Mouse (Mus musculus) olfactory bulb, adult 2 months (tissue): ENCODE results near the gene Hmg20b. TPM values are rescaled to one million over a fixed set of nuclear protein-coding genes. Genes with fewer than 3 reads are reported as not detected.

Source experiments
- H3K27ac ChIP-seq: fragments of 200-500 bp; 2 replicates; pipeline ENCODE4 v1.5.1; 2012; ENCODE audit warnings: low read depth, low read length; ENCODE audit not compliant: insufficient read depth
- H3K4me1 ChIP-seq: fragments of 200-500 bp; 2 replicates; pipeline ENCODE4 v1.6.1; 2012; ENCODE audit warnings: low read length; ENCODE audit not compliant: control insufficient read depth, insufficient read depth
- H3K4me3 ChIP-seq: fragments of 200-500 bp; 2 replicates; pipeline ENCODE4 v1.5.1; 2012; ENCODE audit warnings: mild to moderate bottlenecking, low read depth, low read length, moderate library complexity; ENCODE audit not compliant: insufficient read depth
- CTCF ChIP-seq: fragments of 200-500 bp; IDR thresholded peaks from 2 replicates; pipeline ENCODE4 v1.5.1; 2012; ENCODE audit warnings: low read depth, mild to moderate bottlenecking, low read length, moderate library complexity; ENCODE audit not compliant: insufficient read depth
- POLR2A ChIP-seq: fragments of 200-500 bp; IDR thresholded peaks from 2 replicates; pipeline ENCODE4 v1.6.1; 2012; ENCODE audit warnings: mild to moderate bottlenecking, low read depth, low read length, moderate library complexity; ENCODE audit not compliant: insufficient read depth
- WGBS: fragments of 180-500 bp; shearing (Covaris S2); methylation state at CpG from one replicate; pipeline ENCODE4 v1.1.7; 2018; 5-methylcytosine and 5-hydroxymethylcytosine counted together
- polyA plus RNA-seq: library from polyadenylated mRNA; stranded (reverse); fragments of >200 nt; gene quantifications from 2 replicates; pipeline ENCODE4 v1.2.4, GENCODE M21; 2012; ENCODE audit warnings: low replicate concordance; ENCODE audit not compliant: missing spikeins, insufficient read depth, insufficient read length

Gene Hmg20b
- polyA plus RNA-seq, 1 experiment, result not detected

DNA sequence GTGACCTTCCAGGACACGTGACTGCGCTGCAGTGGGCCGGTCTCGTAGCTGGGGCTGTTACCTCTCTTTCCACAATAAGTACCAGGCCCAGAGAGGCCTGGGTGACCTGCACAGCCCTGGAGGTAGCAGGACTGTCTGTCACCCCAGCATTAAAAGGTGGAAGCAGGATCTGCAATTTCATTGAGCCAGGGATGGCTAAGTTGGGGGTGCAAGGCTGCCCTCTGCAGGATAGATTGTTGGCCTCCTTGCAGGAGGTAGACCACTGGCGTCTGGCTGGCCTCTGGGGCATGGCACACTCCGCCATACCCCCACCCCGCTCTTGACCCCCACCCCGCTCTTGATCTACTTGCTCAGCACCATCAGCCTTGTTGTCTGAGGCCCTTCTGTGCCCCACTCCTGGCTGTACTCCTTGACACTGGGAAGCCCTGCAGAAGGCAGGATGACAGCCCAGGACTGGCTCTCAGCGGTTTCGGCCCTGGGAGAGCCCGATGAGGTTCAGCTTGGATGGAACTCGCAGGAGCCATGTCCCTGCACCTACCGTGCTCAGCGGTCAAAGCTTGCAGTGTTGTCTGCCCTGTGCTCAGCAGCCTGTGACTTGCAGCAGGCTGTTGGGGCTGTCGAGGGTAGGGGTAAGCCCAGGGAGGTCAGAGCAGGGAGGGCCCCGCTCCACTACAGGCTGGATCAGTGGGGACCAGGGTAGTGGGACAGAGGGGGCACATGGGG is 33.8 kb downstream of the Hmg20b start:
- 49% methylated on average over 16 of the region's 16 CpGs for WGBS
- no peak overlapping the region for H3K27ac ChIP-seq
- peaks cover 19% of the 10 kb centered on the region for H3K4me1 ChIP-seq
- H3K4me3 ChIP-seq, result no peak overlapping the region
- TF ChIP-seq POLR2A, result no peak
- TF ChIP-seq CTCF, result no peak

DNA sequence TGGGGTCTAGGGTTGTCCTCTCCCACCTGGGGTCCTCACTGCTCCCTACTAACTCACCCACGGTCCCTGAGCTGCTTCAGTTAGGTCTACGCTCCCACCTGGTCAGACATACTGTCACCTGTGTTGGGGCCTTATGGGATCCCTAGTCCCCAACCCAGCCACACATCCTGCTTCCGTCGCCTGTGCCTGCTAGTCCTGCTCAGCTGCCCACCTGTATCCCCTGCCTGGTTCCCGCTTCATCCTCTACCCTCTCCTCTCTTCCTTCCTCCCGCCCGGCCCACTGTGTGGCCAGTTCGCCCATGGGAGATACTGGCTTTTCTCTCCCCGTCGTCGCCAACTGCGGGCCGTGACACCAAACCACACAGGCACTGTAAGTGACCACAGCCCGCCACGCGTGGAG is 34.7 kb downstream of the Hmg20b start:
- 93% methylated on average over 16 of the region's 16 CpGs for WGBS
- Histone ChIP-seq H3K27ac (no peak overlapping the region), H3K4me3 (no peak overlapping the region), H3K4me1 (peaks cover 19% of the 10 kb centered on the region)
- TF ChIP-seq CTCF (no peak), POLR2A (no peak)

- peaks cover 7% of the 10 kb centered on the region; the same call in 1 of the 2 replicates for H3K4me1 ChIP-seq
- H3K27ac ChIP-seq, result no peak overlapping the region
- 80% methylated on average over 7 of the region's 7 CpGs for WGBS
- H3K4me3 ChIP-seq, result no peak overlapping the region
- TF ChIP-seq CTCF, result no peak
- no peak for TF ChIP-seq POLR2A
Observed at GRCm38 (mm10) chr10:81314201-81314600, 36.1 kb downstream of the Hmg20b start.

DNA sequence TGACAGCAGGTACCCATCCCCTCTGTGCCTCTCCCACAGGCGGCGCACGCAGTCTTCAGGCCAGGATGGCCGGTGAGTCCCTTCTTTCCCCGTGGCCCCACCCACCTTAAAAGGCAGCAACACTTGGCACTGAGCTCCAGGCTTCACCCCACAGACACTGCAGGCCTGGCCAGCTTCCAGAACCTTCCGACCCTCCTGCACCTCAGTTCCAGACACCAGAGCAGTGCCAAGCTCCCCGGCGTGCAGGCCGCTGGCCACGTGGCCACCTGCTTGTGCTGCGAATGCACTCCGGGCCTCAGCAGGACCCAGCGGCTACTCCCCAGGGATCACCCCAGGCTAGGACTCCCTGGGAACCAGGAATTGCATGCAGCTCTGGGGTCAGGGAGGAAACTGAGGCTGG is 36.7 kb downstream of the Hmg20b start:
- 81% methylated on average over 13 of the region's 13 CpGs for WGBS
- H3K4me3 ChIP-seq, result no peak overlapping the region
- TF ChIP-seq CTCF, result no peak
- no peak for TF ChIP-seq POLR2A
- peaks cover 2% of the 10 kb centered on the region; the same call in 1 of the 2 replicates for H3K4me1 ChIP-seq
- H3K27ac ChIP-seq, result no peak overlapping the region

DNA sequence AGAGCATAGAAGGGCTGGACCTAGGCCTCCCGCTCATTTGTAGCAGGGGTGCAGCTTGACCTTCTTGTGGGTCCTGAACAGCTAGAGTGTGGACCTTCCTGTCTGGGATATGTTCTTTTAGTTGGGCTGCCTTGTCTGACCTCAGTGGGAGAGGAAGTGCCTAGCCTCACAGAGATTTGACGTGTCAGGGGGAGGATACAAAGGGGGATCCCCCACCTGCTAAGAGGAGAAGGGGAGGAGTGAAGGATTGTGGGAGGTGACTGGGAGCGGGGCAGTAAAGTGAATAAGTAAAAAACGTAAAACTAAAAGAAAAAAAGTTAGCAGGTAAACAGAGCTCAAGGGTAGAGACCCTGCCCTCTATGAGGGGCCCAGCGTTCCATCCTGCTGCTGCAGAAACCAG is 40.7 kb downstream of the Hmg20b start:
- TF ChIP-seq POLR2A, result no peak
- TF ChIP-seq CTCF, result no peak
- Histone ChIP-seq H3K27ac (no peak overlapping the region), H3K4me3 (no peak overlapping the region), H3K4me1 (peaks cover 8% of the 10 kb centered on the region)
- WGBS, result 80% methylated on average over 5 of the region's 5 CpGs

DNA sequence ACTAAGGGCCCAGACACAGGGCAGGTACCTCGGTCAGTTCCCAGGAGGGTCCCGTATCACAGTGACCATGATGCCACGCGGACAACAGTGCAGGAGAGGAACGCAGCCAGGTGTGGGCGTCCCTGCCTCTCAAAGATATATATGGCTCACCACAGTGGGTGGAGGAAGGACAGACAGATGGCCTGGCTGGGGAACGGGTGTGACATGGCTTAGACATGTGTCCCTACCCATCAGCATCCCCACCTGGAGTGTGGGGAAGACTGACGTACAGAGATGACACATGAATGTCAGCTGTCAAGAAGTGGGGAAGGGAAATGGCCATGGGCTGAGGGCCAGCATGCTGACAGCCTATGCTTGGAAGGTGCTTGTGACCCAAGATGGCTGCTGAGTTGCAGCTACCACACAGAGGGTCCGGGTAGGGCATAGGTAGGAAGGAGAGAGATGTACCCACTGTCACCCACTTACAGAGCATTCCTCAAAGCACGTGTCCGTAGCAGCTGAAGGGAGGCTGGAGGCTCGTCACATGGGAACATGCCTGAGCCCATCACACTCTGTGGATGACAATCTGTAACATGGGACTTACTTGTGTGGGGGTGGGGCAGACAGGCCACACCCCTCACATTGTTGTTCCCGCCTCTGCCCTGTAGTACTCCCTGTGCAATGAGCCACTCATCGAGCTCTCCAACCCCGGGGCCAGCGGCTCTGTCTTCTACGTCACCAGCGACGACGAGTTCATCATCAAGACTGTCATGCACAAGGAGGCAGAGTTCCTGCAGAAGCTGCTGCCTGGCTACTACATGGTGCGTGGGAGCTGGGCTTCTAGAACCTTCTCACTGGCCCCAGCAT is 43.2 kb downstream of the Hmg20b start:
- no peak overlapping the region for H3K27ac ChIP-seq
- 86% methylated on average over 21 of the region's 21 CpGs for WGBS
- TF ChIP-seq CTCF (no peak), POLR2A (no peak)
- H3K4me3 ChIP-seq, result no peak overlapping the region
- peaks cover 31% of the 10 kb centered on the region for H3K4me1 ChIP-seq

DNA sequence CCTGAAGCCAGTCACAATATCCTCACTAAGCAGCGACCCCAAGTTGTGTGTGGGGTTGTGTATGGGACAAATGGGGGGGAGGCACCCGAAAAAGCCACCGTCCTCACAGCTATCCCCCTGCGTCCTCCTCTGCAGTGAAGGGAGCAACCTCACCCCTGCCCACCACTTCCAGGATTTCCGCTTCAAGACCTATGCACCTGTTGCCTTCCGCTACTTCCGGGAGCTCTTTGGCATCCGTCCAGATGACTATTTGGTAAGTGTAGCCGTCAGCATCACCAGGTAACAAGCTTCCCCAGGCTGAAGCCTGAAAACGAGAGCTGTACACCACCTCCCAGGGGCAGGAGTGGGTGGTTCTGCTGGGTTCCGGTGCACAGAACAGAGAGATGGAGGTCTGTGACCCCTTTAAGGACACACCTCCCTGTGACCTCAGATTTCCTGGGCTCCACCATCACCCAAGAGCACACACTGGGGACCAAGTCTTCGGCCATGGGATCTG is 44.1 kb downstream of the Hmg20b start:
- TF ChIP-seq CTCF, result no peak
- no peak for TF ChIP-seq POLR2A
- no peak overlapping the region for H3K4me3 ChIP-seq
- no peak overlapping the region for H3K27ac ChIP-seq
- peaks cover 38% of the 10 kb centered on the region for H3K4me1 ChIP-seq
- WGBS, result 81% methylated on average over 12 of the region's 12 CpGs

DNA sequence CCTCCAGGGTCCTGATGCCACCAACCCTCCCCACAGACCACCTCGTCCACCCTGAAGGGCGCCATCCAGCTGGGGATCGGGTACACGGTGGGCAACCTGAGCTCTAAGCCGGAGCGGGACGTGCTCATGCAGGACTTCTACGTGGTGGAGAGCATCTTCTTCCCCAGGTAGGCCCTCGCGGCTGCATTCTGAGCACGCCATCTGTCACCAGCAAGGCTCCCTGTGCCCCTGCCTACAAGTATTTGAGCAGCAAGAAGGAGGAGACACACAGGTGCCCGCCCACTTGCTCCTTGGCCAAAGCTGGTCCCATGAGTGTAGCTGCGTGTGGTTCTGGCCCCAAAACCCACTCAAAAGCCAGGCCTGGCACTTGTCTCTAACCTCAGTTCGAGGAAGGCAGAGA is 44.6 kb downstream of the Hmg20b start:
- TF ChIP-seq POLR2A, result no peak
- no peak for TF ChIP-seq CTCF
- 91% methylated on average over 14 of the region's 14 CpGs for WGBS
- no peak overlapping the region for H3K4me3 ChIP-seq
- no peak overlapping the region for H3K27ac ChIP-seq
- peaks cover 44% of the 10 kb centered on the region for H3K4me1 ChIP-seq

GRCm38 (mm10) chr10:81304597-81305238 is 45.6 kb downstream of the Hmg20b start:
- peak overlapping the region; percentile 58; the same call in 1 of the 2 replicates for H3K27ac ChIP-seq
- TF ChIP-seq POLR2A (no peak), CTCF (peak; percentile 75)
- H3K4me3 ChIP-seq, result no peak overlapping the region
- WGBS, result 18% methylated on average over 5 of the region's 9 CpGs
- H3K4me1 ChIP-seq, result peaks cover 53% of the 10 kb centered on the region
